Mouse (Mus musculus): Measurements from ENCODE around the gene Vipr1. TPM values are rescaled to one million over a fixed set of nuclear protein-coding genes. Genes with fewer than 3 reads are reported as not detected.

The Vipr1 gene
- total RNA-seq, 1 experiment from 2014 or later: 0.45 TPM

DNA sequence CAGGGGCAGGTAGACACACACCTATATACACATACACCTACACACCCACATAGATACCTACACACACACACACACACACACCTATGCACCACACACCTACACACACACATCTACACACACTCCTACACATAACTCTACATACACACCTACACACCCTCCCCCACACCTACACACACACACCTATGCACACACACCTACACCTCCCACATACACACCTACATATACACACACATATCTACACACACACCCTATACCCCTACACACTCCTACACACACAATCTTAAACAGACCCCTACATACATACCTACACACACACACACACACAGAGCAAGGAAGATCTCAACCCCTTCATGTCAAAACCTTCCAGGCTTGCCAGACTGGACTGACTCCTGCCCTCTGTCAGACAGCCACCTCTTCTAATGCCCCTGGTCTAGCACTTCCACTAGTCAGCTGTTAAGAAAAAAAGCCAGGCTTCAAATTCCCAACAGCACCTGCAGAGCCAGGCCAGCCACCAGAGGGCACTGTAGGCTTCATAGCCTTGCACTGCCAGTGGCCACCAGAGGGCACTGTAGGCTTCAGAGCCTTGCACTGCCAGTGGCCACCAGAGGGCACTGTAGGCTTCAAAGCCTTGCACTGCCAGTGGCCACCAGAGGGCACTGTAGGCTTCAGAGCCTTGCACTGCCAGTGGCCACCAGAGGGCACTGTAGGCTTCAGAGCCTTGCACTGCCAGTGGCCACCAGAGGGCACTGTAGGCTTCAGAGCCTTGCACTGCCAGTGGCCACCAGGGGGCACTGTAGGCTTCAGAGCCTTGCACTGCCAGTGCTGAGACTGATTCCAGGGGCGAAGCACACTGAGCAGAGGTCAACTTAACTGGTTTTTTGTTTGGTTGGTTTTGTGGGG, 54.9 kb downstream of the Vipr1 start:
- ATAC-seq (replicated peaks in 1 of 2; ENCODE audit: insufficient read depth in 1 of 2, low FRiP score in 2 of 2, low TSS enrichment in 1 of 2, low read depth in 1 of 2, poor library complexity in 2 of 2, severe bottlenecking in 2 of 2): peak; percentile 49 to 62; a peak in 3 of 4 replicates

DNA sequence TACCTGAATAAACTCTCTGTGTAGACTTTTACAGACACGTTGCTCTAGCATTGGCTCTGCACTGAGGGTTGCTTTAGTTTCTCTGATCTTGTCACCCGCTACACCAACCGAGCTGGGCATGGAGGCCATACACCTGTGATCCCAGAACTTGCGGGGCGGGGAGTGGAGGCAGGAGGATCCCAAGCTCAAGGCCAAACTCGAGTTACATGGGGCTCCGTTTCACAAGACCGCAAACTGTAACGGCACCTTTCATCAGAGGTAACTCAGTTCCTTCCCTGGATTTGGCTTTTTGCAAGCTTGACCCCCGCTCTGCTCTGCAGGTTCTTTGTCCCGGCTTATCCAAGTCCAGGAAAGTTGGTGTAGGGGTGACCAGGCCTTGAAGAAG, 61.7 kb downstream of the Vipr1 start:
- no peak for ATAC-seq (replicated peaks in 1 of 2; ENCODE audit: insufficient read depth in 1 of 2, low FRiP score in 2 of 2, low TSS enrichment in 1 of 2, low read depth in 1 of 2, poor library complexity in 2 of 2, severe bottlenecking in 2 of 2)

DNA sequence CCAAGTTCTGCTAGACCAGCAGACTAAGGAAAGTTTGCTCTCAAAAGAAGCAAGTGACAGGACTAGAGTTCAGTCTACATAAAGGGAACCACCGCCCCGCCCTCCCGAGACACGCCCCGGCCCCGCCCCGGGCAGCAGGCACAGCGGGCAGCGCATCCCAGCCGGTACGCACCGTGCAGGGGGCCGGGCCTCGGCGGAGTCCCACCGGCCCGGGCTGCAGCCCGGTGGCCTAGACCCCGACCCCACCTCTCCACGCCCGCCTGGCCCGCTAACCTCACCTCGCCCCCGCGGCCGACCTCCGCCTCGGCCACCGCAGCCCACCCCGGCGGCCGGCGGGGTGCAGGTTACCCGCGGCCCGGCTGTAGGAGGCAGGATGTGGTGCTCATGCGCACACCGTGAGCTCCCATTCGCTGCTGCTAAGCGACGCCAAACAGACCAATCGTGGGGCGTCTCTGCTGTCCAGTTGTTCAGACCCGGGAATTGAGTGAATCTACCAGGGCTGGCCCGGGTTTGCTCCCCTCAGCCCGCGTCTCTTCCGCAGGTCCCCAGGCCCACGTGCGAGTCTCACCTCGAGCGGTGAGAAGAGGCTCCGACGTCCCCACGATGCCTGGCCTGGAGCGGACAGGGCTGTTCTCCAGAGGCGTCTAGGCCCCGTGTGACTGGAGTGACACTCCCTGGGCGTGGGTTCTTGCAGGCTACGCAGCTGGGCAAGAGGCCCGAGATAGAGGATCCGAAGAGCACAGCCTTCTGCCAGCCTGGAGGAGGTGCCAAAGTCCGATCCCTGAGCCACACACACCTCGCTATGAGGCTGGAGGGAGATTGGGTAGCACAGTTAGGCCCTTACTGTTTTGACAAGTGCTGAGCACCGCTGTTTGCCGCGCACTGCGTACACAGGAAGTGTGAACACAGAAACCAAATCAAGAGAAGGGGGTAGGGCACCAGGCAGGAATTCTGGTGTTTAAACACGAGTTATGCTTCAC, 62.4 kb downstream of the Vipr1 start, which contains the start of gene Sec22c:
Gene Sec22c, minus strand, starts transcription at position 845 of the 980 bp plus-strand sequence.
- ATAC-seq (replicated peaks in 1 of 2; ENCODE audit: insufficient read depth in 1 of 2, low FRiP score in 2 of 2, low TSS enrichment in 1 of 2, low read depth in 1 of 2, poor library complexity in 2 of 2, severe bottlenecking in 2 of 2): peak; percentile 77 to 80

DNA sequence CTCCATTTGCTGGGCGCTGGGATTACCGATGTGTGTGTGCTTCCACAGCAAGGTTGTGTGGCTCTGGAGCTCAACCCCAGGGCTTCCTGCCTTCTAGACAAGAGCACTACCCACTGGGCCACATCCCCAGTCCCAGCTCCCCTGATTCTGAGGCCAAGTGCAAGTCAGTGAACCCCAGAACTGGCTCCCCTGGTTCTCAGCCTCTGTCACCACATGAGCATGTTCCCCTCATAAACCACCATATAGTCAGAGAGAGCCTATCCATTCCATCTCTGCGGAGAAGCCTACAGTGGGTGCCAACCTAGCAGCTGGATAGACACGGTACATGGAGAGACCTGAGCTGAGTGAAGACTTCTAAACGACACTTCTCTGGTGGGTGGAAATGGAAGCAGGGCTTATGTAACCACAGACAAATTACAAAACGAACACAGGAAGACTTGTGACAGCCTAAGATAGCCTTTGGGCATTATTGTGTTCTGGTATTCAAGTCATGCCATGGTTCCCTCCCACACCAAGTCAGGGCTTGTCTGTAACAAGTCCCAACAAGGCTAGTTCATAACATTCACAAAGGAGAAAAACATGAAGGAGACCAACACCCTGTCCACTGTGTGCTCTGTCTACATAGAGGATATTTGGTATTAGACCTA, 63.6 kb downstream of the Vipr1 start:
- no peak; a peak in 1 of 4 replicates for ATAC-seq (replicated peaks in 1 of 2; ENCODE audit: insufficient read depth in 1 of 2, low FRiP score in 2 of 2, low TSS enrichment in 1 of 2, low read depth in 1 of 2, poor library complexity in 2 of 2, severe bottlenecking in 2 of 2)

- ATAC-seq (replicated peaks in 1 of 2; ENCODE audit: insufficient read depth in 1 of 2, low FRiP score in 2 of 2, low TSS enrichment in 1 of 2, low read depth in 1 of 2, poor library complexity in 2 of 2, severe bottlenecking in 2 of 2): no peak
Measured at GRCm38 (mm10) chr9:121707801-121708200, 65.3 kb downstream of the Vipr1 start.

DNA sequence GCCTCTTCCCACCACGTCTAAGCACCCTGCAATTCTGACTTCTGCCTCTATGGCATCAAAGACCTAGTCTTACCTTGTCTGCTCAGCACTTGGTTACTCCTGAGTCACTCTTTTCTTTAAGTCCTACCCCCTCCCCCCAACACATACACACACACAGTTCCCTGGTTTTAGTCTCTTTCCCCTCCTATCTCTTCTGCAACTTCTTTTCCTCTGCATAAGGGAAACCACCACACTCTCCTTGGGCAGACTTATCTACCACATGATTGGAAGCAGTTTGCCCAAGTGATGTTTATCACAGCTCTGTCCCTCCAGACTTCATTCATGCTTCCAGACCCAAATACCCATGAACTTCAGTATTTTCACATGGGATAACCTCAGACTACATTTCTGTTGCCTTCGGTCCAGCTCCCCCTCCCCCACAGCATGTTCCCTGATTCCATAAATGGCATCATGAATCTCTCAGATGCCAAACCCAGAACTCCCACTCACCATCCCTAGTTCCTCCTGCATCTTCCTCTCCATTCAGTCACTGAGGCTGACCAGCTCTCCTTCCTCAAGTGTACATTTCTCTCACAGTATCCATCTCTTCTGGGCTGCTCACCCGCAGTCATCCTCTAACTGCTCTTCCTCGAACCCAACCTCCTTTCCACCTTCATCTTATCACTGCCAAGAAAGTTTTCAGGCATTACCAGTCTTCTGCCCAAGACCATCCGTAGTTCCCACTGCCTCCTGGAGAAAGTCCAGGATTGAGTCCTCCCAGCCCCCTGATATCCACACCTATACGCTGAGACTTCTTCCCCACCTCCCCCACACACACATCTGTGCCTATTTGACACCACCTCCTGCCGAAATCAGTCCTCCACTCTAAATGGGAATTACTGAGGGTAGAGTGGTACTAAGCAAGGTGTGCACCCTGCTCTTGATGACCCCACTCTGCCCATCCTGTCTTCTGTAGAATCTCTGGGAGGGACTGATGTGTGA, 66.3 kb downstream of the Vipr1 start:
- no peak for ATAC-seq (replicated peaks in 1 of 2; ENCODE audit: insufficient read depth in 1 of 2, low FRiP score in 2 of 2, low TSS enrichment in 1 of 2, low read depth in 1 of 2, poor library complexity in 2 of 2, severe bottlenecking in 2 of 2)

DNA sequence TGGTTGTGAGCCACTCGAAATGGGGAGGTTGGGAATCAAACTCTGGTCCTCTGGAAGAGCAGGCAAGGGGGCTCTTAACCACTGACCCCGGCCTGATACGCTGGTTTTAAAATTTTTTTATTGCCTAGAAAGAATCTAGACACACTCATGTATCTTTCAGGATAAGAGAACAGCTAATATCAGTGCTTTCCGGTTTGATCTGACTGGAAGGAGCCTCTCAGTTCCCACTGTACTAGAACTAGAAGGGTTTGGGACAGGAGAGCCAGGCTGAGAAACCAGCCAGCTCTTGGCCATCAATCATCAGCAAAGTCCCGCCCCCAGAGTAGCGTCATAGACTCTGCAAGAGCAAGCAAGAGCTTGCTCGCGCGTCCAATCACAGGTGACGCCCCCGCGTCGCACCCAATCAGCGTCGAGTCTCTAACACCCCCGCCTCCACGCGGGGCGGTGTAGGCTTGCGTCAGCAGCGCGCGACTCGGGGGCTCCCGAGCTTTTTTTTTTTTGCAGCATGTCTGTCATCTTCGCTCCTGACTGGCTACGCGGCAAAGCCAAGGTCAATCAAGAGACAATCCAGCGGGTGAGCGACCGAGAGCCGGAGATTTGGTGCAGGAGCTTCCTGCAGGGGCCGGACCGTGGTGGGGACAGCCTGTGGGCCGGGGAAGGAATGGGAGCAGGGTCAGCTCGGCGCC, 67.5 kb downstream of the Vipr1 start, which contains the start of gene Ss18l2:
Gene Ss18l2, plus strand, starts transcription at position 432 of the 686 bp plus-strand sequence.
- ATAC-seq (replicated peaks in 1 of 2; ENCODE audit: insufficient read depth in 1 of 2, low FRiP score in 2 of 2, low TSS enrichment in 1 of 2, low read depth in 1 of 2, poor library complexity in 2 of 2, severe bottlenecking in 2 of 2): peak; percentile 92 to 95

DNA sequence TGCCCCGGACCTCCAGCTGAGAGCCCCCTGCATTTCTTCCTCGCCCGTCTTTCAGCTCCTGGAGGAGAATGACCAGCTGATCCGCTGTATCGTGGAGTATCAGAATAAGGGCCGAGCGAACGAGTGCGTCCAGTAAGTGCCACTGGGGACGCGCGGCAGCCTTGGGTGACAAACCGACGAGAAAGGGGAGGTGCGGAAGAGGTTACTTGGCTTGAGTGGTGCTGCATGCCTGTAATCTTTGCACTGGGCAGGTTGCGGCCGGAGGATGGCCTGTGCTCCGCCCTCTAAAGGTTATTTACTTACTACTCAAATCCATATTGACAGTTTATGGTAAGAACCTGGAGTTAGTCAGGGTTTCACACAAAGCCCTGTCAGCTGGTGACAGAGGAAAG, 68.1 kb downstream of the Vipr1 start:
- ATAC-seq (replicated peaks in 1 of 2; ENCODE audit: insufficient read depth in 1 of 2, low FRiP score in 2 of 2, low TSS enrichment in 1 of 2, low read depth in 1 of 2, poor library complexity in 2 of 2, severe bottlenecking in 2 of 2): peak; percentile 22 to 37; a peak in 3 of 4 replicates

GRCm38 (mm10) chr9:121717048-121717447, 74.5 kb downstream of the Vipr1 start:
- ATAC-seq (replicated peaks in 1 of 2; ENCODE audit: insufficient read depth in 1 of 2, low FRiP score in 2 of 2, low TSS enrichment in 1 of 2, low read depth in 1 of 2, poor library complexity in 2 of 2, severe bottlenecking in 2 of 2): no peak

- 0 out of 4 replicates have a peak, but pooled peaks have one; percentile 1 to 16 for ATAC-seq (replicated peaks in 1 of 2; ENCODE audit: insufficient read depth in 1 of 2, low FRiP score in 2 of 2, low TSS enrichment in 1 of 2, low read depth in 1 of 2, poor library complexity in 2 of 2, severe bottlenecking in 2 of 2)
Measured at GRCm38 (mm10) chr9:121718070-121718705, 75.7 kb downstream of the Vipr1 start.

GRCm38 (mm10) chr9:121718792-121719318, 76.3 kb downstream of the Vipr1 start, which contains the start of gene Nktr:
Nktr (plus strand) TSS chr9:121719169.
- peak; percentile 98 for ATAC-seq (replicated peaks in 1 of 2; ENCODE audit: insufficient read depth in 1 of 2, low FRiP score in 2 of 2, low TSS enrichment in 1 of 2, low read depth in 1 of 2, poor library complexity in 2 of 2, severe bottlenecking in 2 of 2)

DNA sequence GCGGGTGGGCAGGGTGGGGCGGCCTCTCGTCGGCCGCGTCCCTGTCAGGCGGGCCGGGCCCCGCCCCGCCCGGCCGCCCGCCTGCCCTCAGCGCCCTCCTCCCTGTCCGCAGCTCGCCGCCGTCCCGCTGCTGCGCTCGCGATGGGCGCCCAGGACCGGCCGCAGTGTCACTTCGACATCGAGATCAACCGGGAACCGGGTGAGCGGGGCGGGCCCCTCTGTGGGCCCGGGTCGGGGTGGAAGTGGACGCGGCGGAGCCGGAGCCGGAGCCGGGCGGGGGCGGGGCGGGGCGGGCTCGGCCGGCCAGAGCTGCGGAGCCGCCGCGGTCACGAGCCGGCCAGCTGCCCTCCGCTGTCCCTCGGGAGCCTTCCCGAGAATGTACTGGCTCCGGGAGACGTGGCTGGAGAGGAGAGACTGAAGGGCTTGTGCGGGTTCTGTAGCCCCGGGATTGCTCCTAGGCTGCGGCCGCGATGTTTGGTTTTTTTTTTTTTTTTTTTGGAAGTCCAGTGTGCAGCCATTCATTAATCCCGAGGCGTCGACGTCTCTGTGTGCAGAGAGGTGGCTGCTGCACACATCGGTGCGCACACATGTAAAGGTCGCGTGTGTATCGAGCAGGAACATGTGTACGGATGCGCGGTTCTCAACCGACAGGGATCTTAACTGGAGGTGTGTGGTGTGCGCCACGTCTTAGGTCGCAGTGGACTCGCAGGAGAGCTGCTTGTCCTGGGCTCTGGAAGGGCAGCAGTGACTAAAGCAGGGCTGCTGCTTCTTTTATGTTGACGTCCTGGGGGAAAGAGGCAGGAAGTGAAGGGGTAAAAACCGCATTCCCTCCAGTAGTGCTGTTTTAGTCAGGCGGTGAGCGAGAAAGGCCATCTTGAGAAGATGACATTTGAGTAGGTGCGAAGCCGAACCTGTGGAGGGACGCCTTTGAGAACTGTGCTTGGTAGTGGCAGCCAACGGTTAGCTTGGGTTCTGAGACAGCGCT, 77.1 kb downstream of the Vipr1 start:
- peak in 1 of 2 experiments; percentile 24; a peak in 2 of 4 replicates for ATAC-seq (replicated peaks in 1 of 2; ENCODE audit: insufficient read depth in 1 of 2, low FRiP score in 2 of 2, low TSS enrichment in 1 of 2, low read depth in 1 of 2, poor library complexity in 2 of 2, severe bottlenecking in 2 of 2)

All from hematopoietic stem cell, adult 5-6 weeks (primary cell).